Mouse (Mus musculus): Measurements from ENCODE around the gene Fyn.

Gene Fyn

DNA sequence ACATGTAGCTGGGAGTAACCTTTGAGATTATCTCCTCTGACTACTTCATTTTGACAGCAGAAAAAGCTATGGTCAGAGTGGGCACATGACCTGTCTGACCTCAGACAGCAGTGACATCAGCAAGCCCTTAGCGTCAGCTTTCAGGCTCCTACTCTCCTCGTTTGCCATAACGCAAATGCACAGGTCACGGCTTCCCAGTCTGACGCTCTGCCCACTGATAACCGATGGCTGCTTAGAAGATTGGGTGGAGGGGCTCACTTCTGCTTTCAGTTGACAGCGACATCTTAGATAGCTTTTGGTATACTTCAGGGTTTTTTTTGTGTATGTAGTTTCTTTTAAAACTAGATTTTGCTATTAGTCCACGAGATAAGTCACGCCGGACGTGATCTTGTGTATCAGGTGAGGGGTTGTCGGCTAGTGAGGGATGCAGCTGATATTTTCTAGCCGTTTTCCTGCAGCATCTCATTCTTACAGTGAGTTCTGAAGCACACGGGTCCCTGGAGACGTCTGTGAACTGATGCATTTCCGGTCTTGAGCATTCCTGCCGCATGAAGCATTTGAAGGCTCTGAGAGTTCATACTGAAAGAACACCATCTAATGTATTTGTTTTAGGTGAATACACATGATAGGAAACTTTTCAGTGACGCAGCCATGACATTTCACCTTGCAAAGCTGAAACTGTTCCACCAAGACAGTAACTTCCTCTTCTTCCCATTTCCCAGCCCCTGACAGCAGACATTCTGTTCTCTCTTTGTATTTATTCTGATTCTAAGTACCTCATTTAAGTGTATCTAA is 44.4 kb downstream of the Fyn start:
- DNase-seq (ENCODE audit: low read depth, low spot score): no peak

DNA sequence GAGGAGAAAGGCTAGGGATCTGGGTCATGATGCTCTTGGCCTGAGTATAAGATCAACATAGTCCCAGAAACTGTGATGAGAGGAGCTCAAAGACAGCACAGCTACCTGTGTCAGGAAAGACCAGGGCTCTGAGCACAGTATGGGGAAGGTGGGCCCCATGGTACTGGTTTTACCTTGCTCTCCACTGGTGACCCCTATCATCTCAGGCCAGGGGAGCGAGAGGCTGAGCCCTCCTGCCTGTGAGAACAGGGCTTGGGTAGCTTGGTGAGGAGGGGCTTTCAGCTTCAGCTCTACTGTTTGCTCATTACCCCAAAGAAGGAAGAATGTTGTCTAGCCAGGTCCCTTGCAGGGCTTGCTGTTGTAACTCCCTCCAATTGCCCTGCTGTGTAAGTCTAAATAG is 45.4 kb downstream of the Fyn start:
- DNase-seq (ENCODE audit: low read depth, low spot score): no peak

DNA sequence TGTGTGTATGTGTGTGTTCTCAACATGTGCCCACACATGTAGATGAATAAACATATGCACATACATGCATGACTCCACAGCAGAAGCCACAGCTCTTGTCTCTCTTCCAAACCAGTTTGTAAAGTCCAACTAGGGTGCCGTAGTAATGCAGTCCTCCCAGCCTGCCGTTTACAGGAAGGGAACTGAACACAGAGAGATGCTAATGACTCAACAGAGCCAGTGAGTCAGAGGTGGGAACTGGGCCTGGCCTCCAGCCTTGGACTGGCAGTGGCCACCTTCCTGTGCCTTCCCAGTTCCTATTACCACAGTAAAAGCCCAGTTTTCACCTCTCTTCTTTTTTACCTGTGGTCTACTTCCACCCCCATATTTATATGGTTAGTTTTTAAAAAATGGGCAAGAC is 46.9 kb downstream of the Fyn start:
- DNase-seq (ENCODE audit: low read depth, low spot score): no peak

DNA sequence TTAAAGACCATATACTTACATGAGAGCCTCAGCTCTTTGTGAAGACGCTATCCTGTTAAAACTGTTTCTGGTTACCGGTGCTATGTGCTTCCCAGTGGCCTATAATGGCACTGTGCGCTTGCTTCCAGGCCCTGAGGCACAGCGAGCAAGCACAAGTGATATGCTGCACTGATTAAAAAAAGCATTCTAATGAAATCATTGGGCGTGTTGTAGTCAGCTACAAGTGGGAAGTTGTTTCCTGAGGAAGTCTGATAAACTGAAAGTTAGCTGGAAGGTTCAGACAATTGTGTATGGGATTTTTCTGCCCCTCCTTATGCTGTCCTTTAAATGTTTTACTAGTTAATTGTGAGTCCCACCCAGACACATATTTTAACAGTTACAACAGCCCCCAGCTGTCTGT is 49.0 kb downstream of the Fyn start:
- no peak for DNase-seq (ENCODE audit: low read depth, low spot score)

DNA sequence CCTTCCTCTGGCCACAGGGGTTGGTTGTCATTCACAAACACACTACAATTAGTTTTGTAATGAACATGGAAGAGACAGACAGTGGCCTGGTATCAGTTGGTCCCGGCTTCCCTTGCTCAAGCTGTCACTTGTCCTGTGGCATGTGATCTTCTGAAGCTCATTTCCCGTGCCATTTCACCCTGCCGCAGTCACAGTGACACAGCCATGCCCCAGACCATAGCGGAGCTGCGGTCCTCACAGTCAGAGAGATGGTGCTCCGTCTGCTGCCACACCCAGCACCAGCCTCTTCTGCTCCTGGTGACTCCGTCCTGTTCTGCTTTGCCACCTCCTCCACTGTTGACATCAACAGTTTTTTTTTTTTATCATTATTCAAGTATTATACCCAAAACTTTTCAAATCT is 49.7 kb downstream of the Fyn start:
- DNase-seq (ENCODE audit: low read depth, low spot score): no peak

DNA sequence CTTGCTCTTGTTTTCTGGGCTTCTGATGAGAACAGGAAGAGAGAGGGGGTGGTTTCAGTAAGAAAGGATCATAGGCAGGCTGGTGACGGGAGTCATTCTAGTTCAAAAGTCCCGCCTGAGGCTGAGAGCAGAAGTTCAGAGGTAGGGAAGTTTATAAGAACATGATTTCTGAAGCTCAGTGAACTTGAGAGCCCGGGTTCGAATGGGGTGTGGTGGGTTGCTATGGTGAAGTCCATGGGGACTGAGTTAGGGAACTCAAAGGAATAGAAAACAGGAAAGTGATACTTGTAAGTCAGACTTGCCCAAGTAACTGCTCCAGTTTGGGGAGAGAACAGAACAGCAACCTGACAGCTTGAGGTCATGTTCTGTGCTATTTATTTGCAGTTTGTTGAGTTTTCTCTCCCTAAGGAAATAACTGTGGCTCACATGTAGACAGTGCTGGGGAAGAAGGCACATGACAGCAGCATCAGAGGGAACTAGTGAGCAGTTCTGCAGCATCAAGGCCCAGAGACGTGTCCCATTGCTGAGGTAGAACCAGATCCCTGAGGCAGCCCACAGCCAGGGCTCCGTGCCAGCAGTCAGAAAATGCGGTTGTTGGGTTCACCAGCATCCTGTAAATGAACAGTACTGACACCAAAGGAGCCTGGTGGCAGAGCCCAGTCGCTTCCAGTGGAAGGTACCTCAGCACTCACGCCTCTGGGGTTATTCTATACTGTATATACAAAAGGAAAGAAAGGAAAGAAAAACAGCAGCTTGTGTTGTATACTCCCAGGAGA is 52.4 kb downstream of the Fyn start:
- DNase-seq (ENCODE audit: low read depth, low spot score): no peak

DNA sequence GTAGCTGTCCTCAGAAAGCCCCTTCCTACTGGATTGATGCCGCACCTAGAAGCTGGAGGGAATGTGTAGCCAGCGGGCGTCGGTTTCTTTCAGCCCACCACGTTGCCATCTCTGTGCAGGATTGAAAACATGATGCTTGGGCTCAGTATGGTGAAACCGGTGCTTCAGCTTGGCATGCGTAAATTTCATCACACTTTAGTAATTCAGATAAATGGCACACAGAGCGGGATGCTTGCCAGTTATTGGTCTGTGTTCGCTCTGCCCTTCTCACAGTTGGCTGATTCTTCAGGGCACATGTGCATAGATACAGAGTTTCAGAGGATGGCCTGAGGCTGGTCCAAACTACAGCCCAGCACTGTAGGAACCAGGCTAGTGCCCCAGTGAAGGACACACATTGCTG is 53.1 kb downstream of the Fyn start:
- DNase-seq (ENCODE audit: low read depth, low spot score): no peak

DNA sequence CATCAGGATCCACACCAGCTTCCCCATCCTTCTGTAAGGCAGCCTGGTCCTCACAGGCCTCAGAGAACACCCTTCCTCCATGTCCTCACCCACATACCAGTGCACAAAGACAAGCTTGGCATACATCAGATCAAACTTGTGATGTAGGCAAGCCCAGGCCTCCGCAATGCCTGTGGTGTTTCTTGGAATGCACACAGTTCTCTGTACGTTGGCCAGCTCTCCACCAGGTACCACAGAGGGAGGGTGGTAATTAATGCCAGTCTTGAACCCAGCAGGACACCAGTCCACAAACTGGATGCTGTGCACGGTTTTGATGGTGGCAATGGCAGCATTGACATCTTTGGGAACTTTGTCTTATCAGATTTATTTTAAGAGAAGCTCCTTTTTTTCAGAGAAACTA is 56.0 kb downstream of the Fyn start:
- no peak for DNase-seq (ENCODE audit: low read depth, low spot score)

DNA sequence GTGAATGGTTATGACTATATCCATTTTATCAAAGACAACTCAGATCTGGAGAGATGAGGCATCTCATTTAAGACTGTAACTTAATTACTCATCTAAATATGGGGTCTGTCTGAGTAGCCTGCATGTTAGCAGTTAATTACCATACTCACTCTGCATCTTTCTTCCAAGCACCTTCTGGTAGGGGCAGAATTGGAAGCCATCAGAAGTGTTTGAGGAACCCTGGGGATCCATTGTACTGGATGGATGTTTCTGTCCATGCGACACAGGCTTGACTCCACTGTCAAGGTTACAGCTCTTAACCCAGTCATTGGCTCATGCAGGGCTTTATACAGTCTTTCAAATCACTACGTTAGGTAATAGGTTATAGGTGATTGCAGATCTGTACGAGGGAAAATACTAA is 57.4 kb downstream of the Fyn start:
- no peak for DNase-seq (ENCODE audit: low read depth, low spot score)

DNA sequence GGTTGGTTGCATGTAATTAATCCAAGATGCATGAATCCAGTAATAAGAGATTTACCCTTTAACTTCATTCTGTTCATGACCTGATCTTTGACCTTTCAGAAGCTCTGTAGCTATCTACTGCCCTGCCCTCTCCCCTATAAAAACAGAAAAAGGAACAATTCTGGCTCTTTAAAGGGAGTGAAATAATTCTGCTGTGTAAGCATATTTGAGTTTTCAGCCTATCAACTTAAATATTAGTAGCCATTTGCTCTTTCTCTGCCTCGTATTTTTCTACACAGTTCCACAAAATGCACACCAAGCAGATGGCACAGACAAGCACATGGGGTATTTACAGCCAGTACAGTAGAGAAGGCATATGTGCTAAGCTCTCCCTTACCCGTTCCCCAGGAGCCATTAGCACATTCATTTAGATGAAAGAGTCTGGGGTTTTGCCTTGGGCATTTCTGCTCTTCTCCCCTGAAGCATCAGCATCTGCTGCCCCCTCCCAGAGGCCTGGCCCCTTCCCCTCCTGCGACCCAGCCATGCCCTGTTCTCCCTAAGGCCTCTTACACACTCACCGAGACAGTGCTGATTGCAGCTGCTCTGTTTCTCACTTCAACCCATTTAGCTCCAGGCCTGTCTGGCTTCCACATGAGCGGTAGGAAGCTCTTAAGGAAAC is 58.3 kb downstream of the Fyn start:
- no peak for DNase-seq (ENCODE audit: low read depth, low spot score)

DNA sequence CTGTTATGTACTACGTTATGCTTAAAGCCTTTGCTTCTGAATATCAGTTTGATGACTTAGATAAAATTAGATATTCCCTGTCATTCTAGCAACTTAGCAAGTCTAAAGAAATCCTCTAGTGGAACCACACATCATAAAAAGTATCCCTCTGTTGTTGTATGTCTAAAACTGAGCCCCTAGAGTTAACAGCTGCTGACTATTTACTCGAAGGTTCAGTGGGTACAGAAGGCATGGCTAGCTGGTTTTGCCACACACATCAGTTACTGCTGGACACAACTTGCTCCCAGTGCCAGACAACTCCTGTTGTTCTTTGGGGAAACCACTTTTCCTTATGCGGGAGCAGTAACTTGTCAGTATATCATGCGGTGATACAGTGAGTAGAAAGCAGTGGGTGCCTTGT is 61.0 kb downstream of the Fyn start:
- DNase-seq (ENCODE audit: low read depth, low spot score): no peak

DNA sequence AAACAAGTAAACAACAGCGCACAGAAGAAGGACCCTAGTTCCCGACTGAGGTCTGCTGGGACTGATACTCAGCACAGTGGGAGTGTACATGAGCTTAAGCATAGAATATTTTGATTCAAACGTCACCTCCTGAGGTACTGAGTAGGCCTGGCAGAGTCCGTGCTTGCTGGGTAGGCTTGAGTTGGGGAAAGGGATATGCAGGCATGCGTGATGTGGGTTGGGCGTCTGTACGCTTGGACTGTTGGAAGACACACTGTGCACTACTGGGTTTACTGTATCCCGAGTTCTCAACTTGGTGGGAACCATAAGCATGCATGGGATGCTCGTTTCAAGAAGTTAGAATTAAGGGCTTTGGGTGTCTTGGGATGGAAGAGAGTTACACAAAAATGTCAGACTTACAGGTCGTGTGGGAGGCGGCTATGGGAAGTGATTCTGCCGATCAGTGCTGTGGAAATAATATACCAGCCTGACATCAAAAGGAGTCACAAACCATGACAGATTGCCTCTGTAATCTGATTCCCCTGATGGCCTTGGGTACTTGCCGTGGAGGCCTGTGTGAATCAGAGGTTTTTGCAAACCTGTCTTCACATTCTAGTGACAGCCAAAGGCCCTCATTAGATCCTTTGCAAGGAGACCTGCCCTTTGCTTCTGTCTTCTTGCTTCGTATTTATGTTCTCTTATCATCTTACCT is 61.6 kb downstream of the Fyn start:
- no peak for DNase-seq (ENCODE audit: low read depth, low spot score)

DNA sequence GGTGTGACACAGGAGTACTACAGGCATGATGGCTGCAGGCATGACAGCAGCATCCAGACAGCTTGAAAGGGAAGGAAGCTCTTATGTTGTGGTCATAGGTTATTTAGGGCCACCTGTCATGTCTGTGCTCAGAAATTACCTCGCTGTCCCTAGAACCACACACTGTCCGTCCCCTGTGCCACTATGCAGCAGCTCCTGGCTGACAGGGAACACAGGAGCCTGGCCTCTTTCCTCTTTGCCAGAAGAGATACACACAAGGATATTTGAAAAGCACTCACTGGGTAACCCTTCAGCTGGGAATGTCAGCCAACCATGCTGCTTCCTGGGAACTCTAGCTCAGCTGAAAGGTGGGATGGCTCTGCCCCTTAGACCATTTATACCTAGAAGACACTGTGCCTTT is 62.6 kb downstream of the Fyn start:
- DNase-seq (ENCODE audit: low read depth, low spot score): no peak

DNA sequence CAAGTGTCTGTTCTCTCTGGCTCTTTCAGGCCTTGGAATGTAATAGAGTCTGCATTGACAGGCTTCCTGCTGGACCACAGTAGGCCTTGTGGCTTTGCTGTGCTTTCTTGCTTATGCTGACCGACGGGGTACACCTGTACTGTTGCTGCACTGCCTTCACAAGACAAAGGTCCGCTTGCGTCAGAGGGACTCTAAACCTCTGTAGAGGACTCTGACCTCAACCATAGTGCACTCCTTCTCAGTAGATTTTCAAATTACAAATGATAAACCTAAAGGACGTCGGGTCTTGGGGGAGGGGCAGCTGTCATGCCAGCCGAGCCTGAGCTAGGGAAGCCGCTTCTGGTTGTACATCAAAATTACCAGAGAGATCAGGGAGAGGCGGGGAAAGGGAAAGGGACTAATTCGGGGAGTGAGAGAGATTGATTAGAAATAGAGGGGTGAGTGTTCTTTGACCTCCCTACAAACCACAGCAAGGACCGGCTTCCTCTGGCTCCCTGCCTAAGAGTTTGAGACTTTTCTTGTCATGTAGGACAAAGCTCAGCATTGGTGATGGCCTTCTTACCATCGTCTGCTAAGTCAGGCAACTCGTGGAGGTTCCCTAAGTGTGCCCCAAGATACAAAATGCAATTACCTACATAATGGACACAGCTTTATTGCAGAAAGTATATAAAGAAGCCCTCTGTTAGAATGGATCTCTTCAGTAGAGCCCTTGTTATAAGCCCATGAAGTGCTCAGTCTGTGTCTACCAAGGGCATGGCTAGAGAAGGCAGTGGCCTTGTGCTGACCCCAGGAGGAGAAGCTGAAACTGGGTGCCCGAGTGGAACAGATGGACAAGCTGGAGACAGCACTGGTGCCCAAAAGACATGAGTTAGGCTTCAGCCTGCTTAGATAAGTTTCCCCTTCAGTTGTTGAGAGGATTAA is 64.3 kb downstream of the Fyn start:
- DNase-seq (ENCODE audit: low read depth, low spot score): no peak

DNA sequence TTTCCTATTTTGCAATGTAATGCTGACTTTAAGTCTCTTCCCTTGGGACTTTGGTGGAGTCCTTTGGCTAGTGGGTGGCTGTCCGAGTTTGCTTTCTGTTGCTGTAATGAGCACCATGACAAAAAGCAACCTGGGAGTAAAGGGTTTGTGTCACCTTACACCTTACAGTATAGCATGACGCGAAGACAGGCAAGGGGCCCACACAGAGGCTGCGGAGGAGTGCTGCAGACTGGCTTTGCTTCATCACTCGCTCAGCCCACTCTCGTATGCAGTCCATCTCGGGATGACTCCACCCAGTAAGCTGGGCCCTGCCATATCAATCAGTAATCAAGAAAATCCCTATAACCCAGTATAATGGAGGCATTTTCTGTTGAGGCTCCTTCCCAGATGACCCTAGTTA is 65.2 kb downstream of the Fyn start:
- no peak for DNase-seq (ENCODE audit: low read depth, low spot score)

DNA sequence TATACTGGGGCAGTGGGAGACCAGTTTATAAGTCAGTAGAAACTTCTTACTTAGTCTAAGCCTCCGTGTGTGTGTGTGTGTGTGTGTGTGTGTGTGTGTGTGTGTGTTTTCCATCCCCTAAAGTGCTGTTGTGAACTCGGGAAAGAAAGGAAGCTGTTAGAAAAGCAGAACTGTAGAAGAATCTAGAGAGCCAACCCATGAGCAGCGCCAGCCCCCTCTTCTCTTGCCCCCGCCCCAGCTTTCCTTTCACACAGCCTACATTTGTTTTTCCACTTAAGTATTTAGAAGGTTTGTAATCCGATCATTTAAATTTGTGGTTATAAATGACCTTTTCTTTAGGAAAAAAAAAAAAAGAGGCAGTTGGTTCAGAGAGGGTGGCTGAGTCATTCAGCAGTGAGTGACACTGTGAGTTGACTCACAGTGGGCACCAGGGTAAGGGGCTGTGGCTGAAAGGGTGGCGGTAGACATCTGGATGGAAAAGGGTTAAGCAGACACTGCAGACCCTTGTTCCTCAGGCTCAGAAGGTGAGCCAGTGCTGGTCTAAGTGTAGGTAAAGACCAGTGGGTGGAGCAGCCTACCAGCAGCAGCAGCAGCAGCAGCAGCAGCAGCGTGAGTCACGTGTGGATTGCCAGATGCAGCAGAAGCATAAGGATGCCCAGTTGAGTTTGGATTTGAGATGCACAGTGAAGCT is 66.2 kb downstream of the Fyn start:
- no peak for DNase-seq (ENCODE audit: low read depth, low spot score)

DNA sequence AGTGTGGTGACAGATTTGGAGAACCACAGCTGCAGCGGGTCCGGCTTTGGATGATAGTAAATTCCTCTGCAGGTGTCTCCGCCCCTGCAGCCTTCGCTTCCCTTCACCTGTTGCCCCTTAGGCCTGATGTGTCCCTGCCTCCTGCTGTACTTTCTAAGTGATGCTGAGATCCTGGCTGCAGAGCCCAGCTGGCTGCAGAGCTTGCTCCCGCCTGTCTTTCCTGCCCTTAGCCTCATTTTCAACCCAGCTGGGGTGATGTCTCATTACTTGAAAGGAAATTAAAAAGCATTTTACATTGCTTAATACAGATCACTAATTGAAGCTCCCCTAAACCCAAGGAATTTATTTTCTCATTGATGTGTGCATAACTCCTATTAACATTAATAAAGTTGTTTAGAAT is 70.2 kb downstream of the Fyn start:
- no peak for DNase-seq (ENCODE audit: low read depth, low spot score)

DNA sequence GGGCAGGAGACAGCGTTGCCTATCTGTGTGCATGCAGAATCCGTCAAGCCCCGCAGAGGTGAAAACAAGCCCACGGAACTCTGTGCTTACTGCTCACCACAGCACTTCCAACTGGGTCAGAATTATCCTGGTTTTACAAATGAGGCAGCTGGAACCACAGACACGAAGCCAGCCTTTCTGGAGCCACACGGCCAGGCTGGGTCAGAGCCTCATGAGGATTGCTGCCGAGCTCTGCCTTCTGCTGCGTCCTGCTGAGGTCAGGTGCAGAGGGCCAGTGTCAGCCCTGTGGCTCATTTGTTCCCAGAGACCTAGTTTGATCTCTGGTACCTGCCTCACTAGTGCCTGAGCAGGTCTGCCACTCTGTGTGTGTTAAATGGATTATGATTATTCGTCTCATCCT is 71.9 kb downstream of the Fyn start:
- no peak for DNase-seq (ENCODE audit: low read depth, low spot score)

DNA sequence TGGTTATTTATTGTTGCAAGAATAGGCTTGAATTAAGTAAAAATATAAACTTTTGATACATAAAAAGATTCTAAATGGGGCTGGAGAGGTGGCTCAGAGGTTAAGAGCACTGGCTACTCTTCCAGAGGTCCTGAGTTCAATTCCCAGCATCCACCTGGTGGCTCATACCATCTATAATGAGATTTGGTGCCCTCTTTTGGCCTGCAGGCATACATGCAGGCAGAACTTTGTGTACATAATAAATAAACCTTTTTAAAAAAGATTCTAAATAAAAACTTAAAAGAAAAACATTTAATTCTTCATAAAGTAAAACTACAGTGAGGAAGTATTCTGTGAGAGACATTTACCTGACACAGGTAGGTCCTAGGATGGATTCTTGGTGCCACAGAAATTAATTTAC is 73.0 kb downstream of the Fyn start:
- no peak for DNase-seq (ENCODE audit: low read depth, low spot score)

DNA sequence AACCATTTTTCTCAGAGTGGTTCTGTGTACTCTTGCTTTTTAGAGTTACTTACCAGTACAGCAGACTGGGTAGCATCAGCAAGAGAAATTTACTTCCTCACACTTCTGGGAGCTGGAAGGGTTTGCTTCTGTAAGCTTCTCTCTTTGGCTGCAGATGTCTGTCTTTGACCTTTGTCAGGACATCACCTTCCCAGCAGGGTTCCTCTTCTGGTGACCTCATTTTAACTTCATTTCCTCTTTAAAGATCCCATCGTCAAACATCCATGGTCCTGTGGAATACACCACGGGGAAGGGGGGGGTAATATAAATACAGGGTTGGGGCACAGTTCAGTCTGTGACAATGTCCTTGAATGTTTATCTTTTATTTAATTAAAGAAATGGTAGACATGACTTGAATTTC is 74.5 kb downstream of the Fyn start:
- no peak for DNase-seq (ENCODE audit: low read depth, low spot score)

DNA sequence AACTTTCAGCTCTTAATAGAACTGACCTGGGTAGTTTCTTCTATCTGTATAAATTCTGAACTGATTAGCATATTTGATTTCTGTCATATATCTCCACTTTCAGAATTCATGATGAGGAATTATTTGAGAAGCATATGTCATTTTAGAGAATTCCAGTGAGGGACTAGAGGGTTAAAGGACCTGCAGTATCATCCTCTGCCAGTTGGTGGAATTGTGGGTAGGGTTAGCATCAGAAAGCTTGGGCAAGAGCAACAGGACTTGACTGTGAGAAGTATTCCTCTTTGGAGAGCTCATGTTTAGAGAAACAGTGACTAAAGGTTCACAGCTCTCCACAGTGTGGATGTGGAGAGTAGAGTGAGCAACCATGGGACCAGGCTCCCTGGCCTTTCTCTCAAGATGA is 75.3 kb downstream of the Fyn start:
- no peak for DNase-seq (ENCODE audit: low read depth, low spot score)
